Mouse (Mus musculus): Measurements from ENCODE around the gene Tigd2. TPM values are rescaled to one million over a fixed set of nuclear protein-coding genes. Genes with fewer than 3 reads are reported as not detected.

Tigd2 gene
- polyA plus RNA-seq, 1 experiment from 2014 or later = 10.0 TPM

DNA sequence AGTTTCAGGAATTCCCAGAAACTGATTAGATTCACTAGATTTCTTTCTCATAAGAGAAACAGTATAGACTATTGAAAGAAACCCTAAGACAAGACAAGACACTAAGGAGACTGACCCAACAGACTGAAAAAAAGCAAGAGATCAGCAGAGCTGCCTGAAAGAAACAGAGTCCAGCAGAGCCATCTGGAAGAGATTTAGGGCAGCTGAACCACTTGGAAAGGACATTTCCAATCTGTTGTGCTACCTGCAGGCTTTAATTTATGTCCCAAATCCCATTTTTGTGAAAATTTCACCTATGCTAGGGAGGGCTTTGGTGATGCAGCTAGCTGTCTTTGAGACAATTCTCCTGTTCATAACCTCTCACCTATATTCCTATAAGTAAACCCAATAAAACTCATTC is 25.0 kb downstream of the Tigd2 start:
- no peaks in the 10 kb centered on the region for H3K36me3 ChIP-seq (ENCODE audit: insufficient read depth, low read length)
- H3K27me3 ChIP-seq (ENCODE audit: insufficient read depth, low read length) = no peaks in the 10 kb centered on the region
- H3K4me3 ChIP-seq (ENCODE audit: low read length) = no peak overlapping the region
- no peak overlapping the region for H3K9ac ChIP-seq (replicated peaks; ENCODE audit: low read length)
- no peak for ATAC-seq (ENCODE audit: low FRiP score, low TSS enrichment)
- H3K9me3 ChIP-seq (ENCODE audit: low read length) = peaks cover 3% of the 10 kb centered on the region
- H3K4me2 ChIP-seq (replicated peaks; ENCODE audit: low read depth, low read length) = no peak overlapping the region
- H3K27ac ChIP-seq (ENCODE audit: low read length) = no peak overlapping the region
- no peaks in the 10 kb centered on the region for H3K4me1 ChIP-seq (ENCODE audit: insufficient read depth, low read length)

DNA sequence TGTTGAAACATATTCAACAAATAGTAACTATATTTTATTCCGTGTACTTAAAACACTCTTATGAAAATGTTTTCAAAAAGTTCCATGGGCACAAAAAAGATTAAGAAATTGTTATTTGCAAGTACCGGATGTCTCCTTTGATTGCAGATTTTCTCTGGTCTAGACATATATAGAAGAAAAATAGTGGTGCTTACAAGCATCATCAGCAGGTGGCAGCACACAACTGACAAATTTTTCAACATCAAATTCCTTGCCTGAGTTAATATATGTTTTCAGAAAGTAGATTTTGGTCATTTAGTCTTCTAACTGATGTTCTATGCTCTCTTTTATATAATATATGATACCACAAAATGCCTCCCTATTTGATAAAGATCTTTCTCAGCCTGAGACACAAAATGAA is 41.0 kb downstream of the Tigd2 start:
- Histone ChIP-seq H3K4me2 (replicated peaks; ENCODE audit: low read depth, low read length) (no peak overlapping the region), H3K27me3 (ENCODE audit: insufficient read depth, low read length) (no peaks in the 10 kb centered on the region), H3K9me3 (ENCODE audit: low read length) (no peaks in the 10 kb centered on the region), H3K4me1 (ENCODE audit: insufficient read depth, low read length) (no peaks in the 10 kb centered on the region), H3K4me3 (ENCODE audit: low read length) (no peak overlapping the region), H3K9ac (replicated peaks; ENCODE audit: low read length) (no peak overlapping the region), H3K36me3 (ENCODE audit: insufficient read depth, low read length) (no peaks in the 10 kb centered on the region), H3K27ac (ENCODE audit: low read length) (no peak overlapping the region)
- no peak for ATAC-seq (ENCODE audit: low FRiP score, low TSS enrichment)
- WGBS = 23% methylated on average over 2 of the region's 2 CpGs

GRCm38 (mm10) chr6:59250536-59250935 is 41.9 kb downstream of the Tigd2 start:
- Histone ChIP-seq H3K9me3 (ENCODE audit: low read length) (no peaks in the 10 kb centered on the region), H3K4me3 (ENCODE audit: low read length) (no peak overlapping the region), H3K27ac (ENCODE audit: low read length) (no peak overlapping the region), H3K27me3 (ENCODE audit: insufficient read depth, low read length) (no peaks in the 10 kb centered on the region), H3K9ac (replicated peaks; ENCODE audit: low read length) (no peak overlapping the region), H3K36me3 (ENCODE audit: insufficient read depth, low read length) (no peaks in the 10 kb centered on the region), H3K4me2 (replicated peaks; ENCODE audit: low read depth, low read length) (no peak overlapping the region), H3K4me1 (ENCODE audit: insufficient read depth, low read length) (no peaks in the 10 kb centered on the region)
- no peak for ATAC-seq (ENCODE audit: low FRiP score, low TSS enrichment)

DNA sequence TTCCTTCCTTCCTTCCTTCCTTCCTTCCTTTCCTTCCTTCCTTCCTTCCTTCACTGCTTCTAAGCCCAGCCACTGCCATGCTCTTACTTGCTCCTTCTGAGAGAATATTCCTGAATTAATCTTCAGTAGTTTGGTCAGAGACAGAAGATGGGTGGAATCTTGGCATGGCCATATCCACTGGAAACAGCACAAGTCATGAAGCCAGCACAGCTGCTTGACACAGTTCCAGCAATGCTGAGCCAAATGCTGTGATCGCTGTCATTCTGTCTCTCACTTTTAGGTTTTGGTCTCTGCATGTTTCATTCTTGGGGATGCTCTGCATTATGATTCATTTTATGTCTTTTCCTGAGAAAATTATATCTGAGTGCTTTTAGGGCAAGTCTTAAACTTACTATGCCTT is 47.2 kb downstream of the Tigd2 start:
- Histone ChIP-seq H3K27me3 (ENCODE audit: insufficient read depth, low read length) (no peaks in the 10 kb centered on the region), H3K36me3 (ENCODE audit: insufficient read depth, low read length) (no peaks in the 10 kb centered on the region), H3K4me3 (ENCODE audit: low read length) (no peak overlapping the region), H3K27ac (ENCODE audit: low read length) (no peak overlapping the region), H3K9me3 (ENCODE audit: low read length) (no peaks in the 10 kb centered on the region), H3K9ac (replicated peaks; ENCODE audit: low read length) (no peak overlapping the region), H3K4me1 (ENCODE audit: insufficient read depth, low read length) (no peaks in the 10 kb centered on the region), H3K4me2 (replicated peaks; ENCODE audit: low read depth, low read length) (no peak overlapping the region)
- no peak for ATAC-seq (ENCODE audit: low FRiP score, low TSS enrichment)
- 88% methylated on average over 1 of the region's 1 CpGs for WGBS

Other genes starting within 250 kb of the Tigd2 start
- 10.5 and 11.5 TPM in 2 replicates for gene Fam13a, start 184.3 kb upstream of the Tigd2 start, polyA plus RNA-seq (2015; fragmentation: Nextera tagmentation; extraction: Ambion mirVana)
- 1.7 and 2.4 TPM in 2 replicates for gene Gprin3, start 217.4 kb downstream of the Tigd2 start, polyA plus RNA-seq (2015; fragmentation: Nextera tagmentation; extraction: Ambion mirVana)